Mouse (Mus musculus) regulatory T cell (primary cell): ENCODE results near the gene Phrf1.
"Not testable (repeated sequence)": the region's sequence is repeated elsewhere in the genome, so short reads cannot be mapped to it uniquely, and the experiment has no call there.

Experiments
- in situ Hi-C: fragments of 300-600 bp; cut with MboI, MseI; formaldehyde crosslinking; loops from one replicate; pipeline ENCODE4 v1.15.1; 2025; ENCODE audit warnings: high pct_unique_total_duplicates

Gene Phrf1

GRCm38 (mm10) chr7:141250486-141250885 lies 21.9 kb downstream of the Phrf1 start:
- in situ Hi-C loops = not testable (repeated sequence)

GRCm38 (mm10) chr7:141256159-141256558 lies 27.6 kb downstream of the Phrf1 start:
- in situ Hi-C loops = no loop called here

DNA sequence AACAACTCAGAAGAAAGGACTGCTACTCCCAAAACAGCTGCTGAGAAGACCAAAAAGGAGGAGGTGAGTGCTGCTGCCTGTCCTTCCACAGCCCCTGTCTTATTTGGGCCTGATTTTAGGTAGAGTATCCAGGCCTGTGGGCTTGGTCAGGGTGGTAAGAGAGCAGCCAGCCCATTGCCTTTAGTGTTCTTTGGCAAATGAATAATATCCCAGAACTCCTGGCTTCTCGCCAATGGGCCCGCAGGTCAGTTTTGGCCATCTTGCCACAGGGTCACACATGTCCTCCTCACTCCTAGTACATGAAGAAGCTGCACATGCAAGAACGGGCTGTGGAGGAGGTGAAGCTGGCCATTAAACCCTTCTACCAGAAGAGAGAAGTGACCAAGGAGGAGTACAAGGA lies 32.9 kb downstream of the Phrf1 start:
- in situ Hi-C loops = no loop called here

- in situ Hi-C loops = no loop called here
Measured at GRCm38 (mm10) chr7:141263640-141264039, 35.1 kb downstream of the Phrf1 start.

GRCm38 (mm10) chr7:141264041-141264700 lies 35.6 kb downstream of the Phrf1 start:
- in situ Hi-C loops = no loop called here

DNA sequence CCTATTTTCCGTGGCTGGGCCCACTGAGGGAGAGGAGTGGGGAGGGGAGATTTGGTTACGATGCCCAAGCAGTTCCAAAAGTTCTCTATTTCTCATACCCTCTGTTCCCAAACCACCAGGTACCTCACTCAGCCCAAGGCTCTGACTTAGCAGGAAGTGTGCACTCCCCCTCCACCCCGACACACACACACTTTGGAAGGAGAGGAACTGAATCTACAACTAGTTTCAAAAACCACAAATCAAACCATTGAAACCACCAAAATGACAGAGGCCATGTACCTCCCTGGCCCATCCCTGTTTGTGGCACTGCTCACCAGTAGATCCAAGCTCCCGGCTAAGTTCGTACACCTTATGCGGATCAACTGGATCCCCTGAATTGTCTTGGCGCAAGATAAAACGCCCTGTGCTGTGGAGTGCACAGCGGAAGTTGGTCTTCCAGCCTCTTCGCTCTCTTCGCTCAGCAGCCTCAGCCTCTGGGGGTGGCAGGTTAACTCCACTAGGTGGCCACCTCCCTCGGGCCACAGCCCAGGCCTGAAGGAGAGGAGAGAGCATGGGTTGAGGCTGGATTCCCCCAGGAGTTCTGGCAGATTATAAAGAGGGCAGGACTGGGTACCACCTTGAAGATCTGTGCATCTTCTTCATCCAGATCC lies 36.3 kb downstream of the Phrf1 start:
- in situ Hi-C loops = no loop called here

DNA sequence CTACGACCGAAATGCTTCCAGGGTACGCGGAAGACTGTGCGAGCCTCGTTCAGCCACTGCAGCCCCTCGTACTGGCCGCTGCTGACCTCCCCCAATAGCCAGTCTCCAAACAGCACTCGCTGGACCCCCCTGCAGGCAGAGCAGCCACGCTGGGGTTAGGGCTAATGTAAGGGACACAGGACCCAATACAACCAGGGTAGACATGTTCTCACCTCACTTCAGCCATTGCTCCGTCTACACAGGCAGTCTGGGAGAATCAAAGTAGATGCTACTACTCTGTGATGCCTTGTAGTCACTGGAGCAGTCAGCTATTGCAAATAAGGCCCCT lies 36.8 kb downstream of the Phrf1 start:
- in situ Hi-C loops = no loop called here

GRCm38 (mm10) chr7:141265739-141266561 lies 37.4 kb downstream of the Phrf1 start, which contains the start of gene Irf7:
Gene Irf7 (minus strand): TSS chr7:141266481.
- in situ Hi-C loops = no loop called here

DNA sequence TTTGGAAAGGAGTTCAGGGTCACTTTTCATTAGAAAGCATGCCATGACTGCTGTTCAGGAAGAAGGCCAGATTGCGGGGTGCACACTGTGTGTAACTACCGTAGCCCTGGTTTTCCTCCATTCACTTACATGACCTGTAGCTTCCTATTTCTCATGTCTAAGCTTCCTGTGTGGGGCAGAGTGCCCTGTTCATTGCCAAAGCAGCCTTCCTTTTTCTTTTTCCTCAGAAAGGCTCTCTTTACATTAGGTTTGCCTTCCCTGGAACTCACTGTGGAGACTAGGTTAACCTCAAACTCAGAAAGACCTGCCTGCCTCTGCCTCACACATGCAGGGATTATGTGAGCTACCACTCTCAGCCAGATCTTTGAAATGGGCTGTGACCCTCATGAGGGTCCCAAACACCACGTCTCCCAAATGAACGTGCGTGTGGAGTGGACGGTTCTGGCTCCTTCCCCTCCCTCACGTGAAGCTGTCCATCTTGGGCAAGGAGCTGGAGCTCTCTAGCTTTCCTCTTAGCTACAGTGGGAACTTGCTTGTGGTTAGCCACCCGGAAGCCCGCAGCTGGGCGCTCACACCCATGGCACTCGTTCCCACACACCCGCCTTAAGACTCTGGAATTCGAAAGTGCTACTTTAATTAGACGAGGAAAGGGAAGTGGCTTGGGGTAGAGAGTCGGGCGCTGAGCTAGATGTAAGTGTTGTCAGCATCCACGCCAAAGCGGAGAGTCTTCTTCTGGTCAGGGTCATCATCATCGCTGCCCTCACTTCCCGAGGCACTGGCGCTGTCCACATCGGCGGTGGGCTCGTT lies 40.1 kb downstream of the Phrf1 start:
- in situ Hi-C loops = no loop called here

DNA sequence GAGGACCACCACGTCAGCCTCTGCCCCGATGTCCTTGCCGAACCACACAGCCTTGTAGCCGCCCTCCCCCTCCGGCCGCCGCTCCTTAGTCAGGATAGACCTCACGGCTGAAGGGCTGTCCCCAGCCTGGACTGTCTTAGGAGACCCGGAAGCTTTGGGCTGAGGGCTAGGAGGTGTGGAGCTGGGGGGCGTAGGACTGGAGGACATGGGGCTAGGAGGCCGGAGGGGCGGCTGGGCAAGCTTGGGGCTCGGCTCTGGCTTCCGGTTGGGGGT lies 40.6 kb downstream of the Phrf1 start:
- in situ Hi-C loops = no loop called here

- in situ Hi-C loops = no loop called here
Measured at GRCm38 (mm10) chr7:141270631-141271030, 42.0 kb downstream of the Phrf1 start.

DNA sequence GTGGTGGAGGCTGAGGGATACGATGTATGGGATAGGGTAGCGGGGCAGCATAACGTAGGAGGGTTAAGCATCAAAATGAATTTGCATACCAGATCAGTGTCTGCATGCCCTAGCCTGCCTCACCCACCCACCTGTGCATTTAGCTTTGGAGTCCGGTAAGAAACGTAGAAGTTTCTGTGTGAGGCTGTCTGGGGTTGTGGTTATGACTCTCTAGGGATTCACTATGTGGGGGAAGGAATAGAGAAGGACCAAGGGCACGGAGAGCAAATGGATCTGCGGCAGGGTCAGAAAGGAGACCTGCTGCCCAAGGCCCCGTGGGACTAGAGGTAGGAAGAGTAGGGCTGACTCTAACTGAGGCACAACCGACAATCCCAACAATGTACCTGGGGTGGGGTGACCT lies 46.8 kb downstream of the Phrf1 start:
- in situ Hi-C loops = no loop called here

DNA sequence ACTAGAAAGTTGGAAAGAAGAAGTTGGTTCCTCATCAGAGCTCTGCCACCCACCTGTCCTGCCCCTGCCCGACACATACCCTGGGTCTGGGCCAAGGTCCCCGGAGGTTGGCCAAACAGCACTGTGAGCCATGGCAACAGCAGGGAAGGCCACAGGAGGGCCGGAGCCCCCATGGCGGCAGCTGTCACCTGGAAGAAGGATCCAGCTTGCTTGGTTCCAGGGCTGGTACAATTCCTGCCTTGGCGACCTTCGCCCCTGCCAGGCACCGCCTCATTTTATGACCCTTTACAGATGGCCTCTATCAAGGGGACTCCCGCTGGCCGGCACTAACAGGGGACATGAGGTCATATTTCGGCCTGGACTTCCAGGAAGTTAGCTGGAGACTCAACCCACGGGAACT lies 48.0 kb downstream of the Phrf1 start, which contains the start of gene Cdhr5:
TSS of gene Cdhr5 (minus strand) at position 241 of the 400 bp plus-strand sequence.
- in situ Hi-C loops = no loop called here

- in situ Hi-C loops = no loop called here
Measured at GRCm38 (mm10) chr7:141277701-141278678, 49.4 kb downstream of the Phrf1 start.

DNA sequence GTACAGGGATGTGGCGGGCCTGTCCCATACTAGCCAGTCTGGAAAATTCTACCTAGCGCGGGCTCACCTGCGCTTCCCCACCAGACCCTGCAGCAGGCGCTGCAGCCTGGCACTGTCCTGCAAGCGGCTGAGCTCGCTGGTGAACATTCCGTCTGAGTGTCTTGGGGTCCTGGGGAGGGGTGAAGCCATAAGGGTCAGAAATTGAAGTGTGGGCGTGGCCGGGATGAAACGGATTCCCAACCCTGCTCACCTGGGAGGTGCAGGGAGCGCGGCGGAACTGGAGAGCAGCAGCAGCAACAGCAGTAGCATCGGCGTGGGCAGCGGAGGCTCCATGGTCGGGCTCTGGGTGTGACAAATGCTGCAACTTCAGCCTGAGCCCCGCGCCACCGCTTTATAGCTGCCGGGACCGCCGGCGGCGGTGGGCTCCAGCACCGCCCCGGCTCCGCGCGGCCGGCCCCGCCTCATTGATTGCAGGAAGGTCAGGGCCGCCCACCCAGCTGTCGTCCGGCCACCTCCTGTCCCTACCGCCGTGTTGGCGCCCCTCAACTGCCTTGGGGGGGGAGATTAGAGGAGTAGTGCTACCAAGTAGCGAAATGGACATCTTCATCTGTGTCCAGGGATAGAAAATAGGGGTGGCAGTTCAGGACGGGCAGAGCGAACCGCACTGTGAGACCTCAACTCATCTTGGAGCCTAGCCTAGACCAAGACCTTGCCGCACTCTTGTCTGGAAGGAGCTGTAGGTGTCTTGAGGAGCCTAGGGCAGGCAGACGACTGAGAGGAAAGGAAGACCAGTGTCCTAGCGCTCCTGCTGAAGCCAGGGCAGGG lies 50.4 kb downstream of the Phrf1 start, which contains the start of gene Sct:
TSS of gene Sct (minus strand) at position 368 of the 825 bp plus-strand sequence.
- in situ Hi-C loops = no loop called here

- in situ Hi-C loops = no loop called here
Measured at GRCm38 (mm10) chr7:141281442-141281841, 52.9 kb downstream of the Phrf1 start.

DNA sequence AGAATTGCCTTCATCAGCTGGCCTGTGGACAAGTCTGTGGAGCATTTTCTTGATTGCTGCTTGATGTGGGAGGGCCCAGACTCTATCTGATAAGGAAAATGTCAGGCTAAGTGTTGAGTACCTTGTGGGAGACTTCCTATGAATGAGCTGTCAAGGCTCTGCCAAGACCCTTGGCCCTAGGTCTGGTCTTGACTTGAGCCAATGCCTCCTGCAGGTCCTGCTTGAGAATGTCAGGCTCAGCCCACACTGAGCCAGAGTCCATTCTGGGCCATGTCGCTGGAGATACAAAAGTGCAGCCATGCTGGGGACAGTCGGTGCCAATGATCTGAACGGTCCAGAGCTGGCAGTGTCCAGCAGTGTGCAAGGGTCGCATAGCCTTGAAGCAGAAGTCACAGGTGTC lies 54.2 kb downstream of the Phrf1 start:
- in situ Hi-C loops = no loop called here

DNA sequence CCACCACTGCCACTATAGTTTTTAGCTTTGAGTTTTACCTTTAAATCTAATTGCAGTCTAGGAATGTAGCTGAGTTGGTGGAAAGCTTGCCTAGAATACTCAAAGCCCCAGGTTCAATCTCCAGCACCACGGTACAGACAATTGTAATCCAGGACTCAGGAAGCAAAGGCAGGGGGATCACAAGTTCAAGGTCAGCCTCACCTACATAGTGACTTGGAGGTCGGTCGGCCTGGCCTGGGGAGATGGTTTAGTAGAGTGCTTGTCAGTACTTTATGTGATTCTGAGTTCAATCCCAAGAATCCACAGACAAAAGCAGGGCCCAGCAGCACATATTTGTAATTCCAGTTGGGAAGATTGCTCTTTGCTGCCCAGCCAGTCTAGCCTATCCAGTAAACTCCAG lies 59.5 kb downstream of the Phrf1 start:
- in situ Hi-C loops = no loop called here

GRCm38 (mm10) chr7:141291921-141292582 lies 63.5 kb downstream of the Phrf1 start, which contains the start of gene Drd4:
Gene Drd4 (plus strand): TSS chr7:141292006.
- in situ Hi-C loops = no loop called here
